Mouse (Mus musculus) thymus, adult 2 months (tissue): ENCODE measurements around the gene Ttll1.

ENCODE experiments used
- CTCF ChIP-seq: fragments of 200-500 bp; IDR thresholded peaks from 2 replicates; pipeline ENCODE4 v1.5.1; 2012; ENCODE audit warnings: mild to moderate bottlenecking, control low read depth, low read length, moderate library complexity, borderline replicate concordance; ENCODE audit not compliant: control insufficient read depth, poor library complexity, insufficient read depth; ENCODE audit errors: extremely low read depth
- POLR2A ChIP-seq: fragments of 200-500 bp; IDR thresholded peaks from 2 replicates; pipeline ENCODE4 v1.6.1; 2012; ENCODE audit warnings: mild to moderate bottlenecking, low read length, control low read depth, moderate library complexity; ENCODE audit not compliant: control insufficient read depth, poor library complexity, insufficient read depth; ENCODE audit errors: extremely low read depth

GRCm38 (mm10) chr15:83499211-83499755 lies 11.4 kb downstream of the Ttll1 start:
- TF ChIP-seq CTCF (no peak), POLR2A (no peak)
